Mouse (Mus musculus) left cerebral cortex, adult 2 months (tissue): ENCODE data around the gene Prr23a3. TPM values are rescaled to one million over a fixed set of nuclear protein-coding genes. Genes with fewer than 3 reads are reported as not detected.

ENCODE experiments used
- DNase-seq, 2 experiments: peaks; one replicate each; pipeline ENCODE4 v3.0.0; 2021 to 2022; ENCODE audit warnings: low spot score in 2 of 2, mixed read lengths in 1 of 2; ENCODE audit errors: extremely low spot score in 1 of 2
- H3K27ac ChIP-seq: fragments of 200-600 bp; 2 replicates; pipeline ENCODE4 v1.8.1; 2022
- H3K4me3 ChIP-seq: fragments of 200-600 bp; 2 replicates; pipeline ENCODE4 v1.8.1; 2022
- CTCF ChIP-seq: fragments of 200-600 bp; IDR thresholded peaks from 2 replicates; pipeline ENCODE4 v1.8.1; 2022; ENCODE audit warnings: antibody characterized with exemption, mild to moderate bottlenecking, moderate library complexity
- intact Hi-C: fragments of 180-260 bp; cut with DNase I; formaldehyde crosslinking; loops from one replicate; pipeline ENCODE4 v1.15.1; 2025
- total RNA-seq, 2 experiments: library from RNA; stranded (reverse); gene quantifications; 2 replicates each; pipeline ENCODE4 v1.2.3; 2021

The Prr23a3 gene
- total RNA-seq, 2 experiments from 2014 or later, result not detected

DNA sequence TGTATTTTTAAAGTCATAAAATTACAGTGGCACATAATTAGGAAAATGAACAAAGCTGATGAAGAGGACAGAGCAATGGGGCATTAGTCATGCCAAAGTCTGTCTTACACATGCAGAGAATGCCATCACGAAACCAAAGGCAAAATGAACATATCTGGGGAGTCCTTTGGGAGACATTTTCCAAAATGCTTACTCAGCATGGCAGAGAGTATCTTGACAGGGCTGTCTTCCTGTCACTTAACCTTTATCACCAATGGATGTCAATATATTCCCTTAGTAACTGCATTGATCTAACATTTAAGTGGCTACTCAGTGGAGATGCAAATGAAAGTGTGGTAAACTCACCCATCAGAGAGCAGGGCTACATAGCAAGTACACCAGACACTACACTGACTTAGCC is 36.9 kb downstream of the Prr23a3 start:
- H3K4me3 ChIP-seq, result no peak overlapping the region
- intact Hi-C loops, result no loop called here
- no peak overlapping the region for H3K27ac ChIP-seq
- no peak for TF ChIP-seq CTCF
- no peak for DNase-seq

- no peak within 1 kb of the TSS for H3K4me3 ChIP-seq
- TF ChIP-seq CTCF, result no peak
- intact Hi-C loops, result no loop called here
These were observed 38.3 kb downstream of the Prr23a3 start, which contains the start of gene 7420426K07Rik for GRCm38 (mm10) chr9:98902819-98903218. Gene 7420426K07Rik, plus strand, starts transcription at chr9:98903119.

More at GRCm38 (mm10) chr9:98902819-98903218, 38.3 kb downstream of the Prr23a3 start, which contains the start of gene 7420426K07Rik:
- H3K27ac ChIP-seq, result no peak within 1 kb of the TSS
- no peak for DNase-seq

Other genes starting within 250 kb of the Prr23a3 start
- not detected for gene Prr23a1, start 22.3 kb upstream of the Prr23a3 start, total RNA-seq
- not detected for gene Prr23a2, start 8.3 kb upstream of the Prr23a3 start, total RNA-seq
- gene 7420426K07Rik, start 38.4 kb downstream of the Prr23a3 start, total RNA-seq, result not detected
- under 1 TPM; 0.91 to 0.95 TPM for gene Foxl2, start 90.5 kb downstream of the Prr23a3 start, total RNA-seq
- 10 to 100 TPM; 34.1 to 35.8 TPM for gene Faim, start 121.6 kb downstream of the Prr23a3 start, total RNA-seq
- not detected for gene Gm1123, start 170.9 kb downstream of the Prr23a3 start, total RNA-seq